Mouse (Mus musculus) stomach, embryonic 14.5 days (tissue): ENCODE results near the gene Snx27. TPM values are rescaled to one million over a fixed set of nuclear protein-coding genes. Genes with fewer than 3 reads are reported as not detected.
A peak's percentile ranks its signal among the peaks of the same experiment; 100 is the strongest.

Experiments used
- ATAC-seq: fragments of 200-750 bp; cut with Nextera tagmentation; 2 replicates; pipeline ENCODE4 v1.8.0; 2017; ENCODE audit warnings: low read depth, moderate TSS enrichment; ENCODE audit not compliant: insufficient number of reproducible peaks, insufficient read depth, low FRiP score
- H3K27ac ChIP-seq: fragments of 300-500 bp; sonication (generic); 2 replicates; pipeline ENCODE4 v1.5.1; 2014; ENCODE audit warnings: mild to moderate bottlenecking, low read length, moderate library complexity, mixed read lengths
- H3K27me3 ChIP-seq: fragments of 300-500 bp; sonication (generic); 2 replicates; pipeline ENCODE4 v1.6.1; 2014; ENCODE audit warnings: low read length, control low read depth, mixed read lengths; ENCODE audit not compliant: control insufficient read depth, insufficient read depth
- H3K36me3 ChIP-seq: fragments of 300-500 bp; sonication (generic); 2 replicates; pipeline ENCODE4 v1.6.1; 2014; ENCODE audit warnings: mild to moderate bottlenecking, control low read depth, low read length, moderate library complexity, mixed read lengths; ENCODE audit not compliant: control insufficient read depth, insufficient read depth
- H3K4me1 ChIP-seq: fragments of 300-500 bp; sonication (generic); 2 replicates; pipeline ENCODE4 v1.6.1; 2014; ENCODE audit warnings: low read length, control low read depth, mixed read lengths; ENCODE audit not compliant: control insufficient read depth, insufficient read depth
- H3K4me2 ChIP-seq: fragments of 300-500 bp; sonication (generic); replicated peaks from 2 replicates; pipeline ENCODE4 v1.6.1; 2014; ENCODE audit warnings: low read depth, low read length, control low read depth
- H3K4me3 ChIP-seq: fragments of 300-500 bp; sonication (generic); 2 replicates; pipeline ENCODE4 v1.5.1; 2014; ENCODE audit warnings: low read depth, low read length, control low read depth
- H3K9ac ChIP-seq: fragments of 300-500 bp; sonication (generic); replicated peaks from 2 replicates; pipeline ENCODE4 v1.6.1; 2014; ENCODE audit warnings: low read depth, mild to moderate bottlenecking, control low read depth, low read length, moderate library complexity, mixed read lengths
- H3K9me3 ChIP-seq: fragments of 300-500 bp; sonication (generic); 2 replicates; pipeline ENCODE4 v1.6.1; 2016; ENCODE audit warnings: low read depth, low read length, control low read depth; ENCODE audit not compliant: control insufficient read depth
- WGBS: fragments of 180-500 bp; shearing (Covaris S2); extraction: QIAGEN DNeasy Blood & Tissue Kit; methylation state at CpG from one replicate; pipeline ENCODE4 v1.1.7; 2014; 5-methylcytosine and 5-hydroxymethylcytosine counted together
- polyA plus RNA-seq: library from polyadenylated mRNA; unstranded; fragments of >200 nt; fragmentation: Nextera tagmentation; extraction: Ambion mirVana; gene quantifications from 2 replicates; pipeline ENCODE4 v1.2.1, GENCODE M21; 2014

Snx27 gene
- polyA plus RNA-seq, 1 experiment from 2014 or later: 35.1 TPM

- no peak overlapping the region for H3K9ac ChIP-seq
- H3K36me3 ChIP-seq: peaks cover 14% of the 10 kb centered on the region
- no peak overlapping the region for H3K4me3 ChIP-seq
- H3K4me1 ChIP-seq: no peaks in the 10 kb centered on the region
- 80% methylated on average over 4 of the region's 4 CpGs for WGBS
- no peak overlapping the region for H3K4me2 ChIP-seq
- ATAC-seq: no peak
- H3K27me3 ChIP-seq: no peaks in the 10 kb centered on the region
- H3K27ac ChIP-seq: no peak overlapping the region
- H3K9me3 ChIP-seq: no peaks in the 10 kb centered on the region
Measured at GRCm38 (mm10) chr3:94497162-94497561, 85.4 kb downstream of the Snx27 start.

DNA sequence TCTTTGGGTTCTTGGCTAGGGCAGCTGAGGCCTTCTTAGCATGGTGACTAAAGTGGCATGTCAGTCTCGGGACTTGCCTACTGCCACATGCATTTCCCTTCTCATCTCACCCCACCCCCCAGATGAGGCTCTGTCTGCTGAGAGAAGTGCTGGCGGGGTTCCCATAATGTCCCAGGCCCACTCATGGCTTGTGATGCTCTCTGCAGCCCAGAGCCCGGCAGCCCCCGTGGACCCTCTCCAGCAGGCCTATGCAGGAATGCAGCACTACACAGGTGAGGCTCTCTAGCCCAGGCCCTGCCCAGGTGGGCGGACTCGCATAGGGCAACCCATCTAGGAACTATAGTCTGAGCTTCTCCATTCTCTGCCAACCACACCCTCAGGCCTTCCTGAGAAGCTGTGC lies 94.9 kb downstream of the Snx27 start:
- no peaks in the 10 kb centered on the region for H3K36me3 ChIP-seq
- H3K4me2 ChIP-seq: no peak overlapping the region
- no peaks in the 10 kb centered on the region for H3K9me3 ChIP-seq
- 75% methylated on average over 6 of the region's 6 CpGs for WGBS
- no peak overlapping the region for H3K9ac ChIP-seq
- H3K27ac ChIP-seq: no peak overlapping the region
- no peak for ATAC-seq
- H3K4me3 ChIP-seq: no peak overlapping the region
- no peaks in the 10 kb centered on the region for H3K27me3 ChIP-seq
- H3K4me1 ChIP-seq: no peaks in the 10 kb centered on the region

DNA sequence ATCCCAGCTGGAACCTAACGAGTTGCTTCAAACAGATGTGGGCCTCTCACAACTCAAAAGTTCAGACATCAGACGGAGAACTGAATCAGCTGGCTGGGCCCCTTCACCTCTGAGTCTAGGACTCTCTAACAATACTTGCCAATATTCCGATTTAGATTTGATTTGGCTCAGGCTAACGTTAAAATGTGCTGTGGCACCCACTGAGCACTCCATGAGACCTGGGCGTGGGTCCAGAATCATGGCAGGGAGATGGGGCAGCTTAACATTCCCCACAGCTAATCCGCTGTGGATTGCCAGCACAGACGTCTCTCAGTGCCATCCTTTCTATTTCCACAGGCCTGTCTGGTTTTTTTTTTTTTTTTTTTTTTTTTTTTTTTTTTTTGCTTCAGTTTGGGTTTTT lies 96.6 kb downstream of the Snx27 start:
- Histone ChIP-seq H3K27me3 (no peaks in the 10 kb centered on the region), H3K27ac (no peak overlapping the region), H3K4me2 (no peak overlapping the region), H3K4me1 (no peaks in the 10 kb centered on the region), H3K9ac (no peak overlapping the region), H3K36me3 (no peaks in the 10 kb centered on the region), H3K4me3 (no peak overlapping the region), H3K9me3 (no peaks in the 10 kb centered on the region)
- ATAC-seq: no peak
- WGBS: 73% methylated on average over 7 of the region's 7 CpGs

- Histone ChIP-seq H3K4me2 (no peak overlapping the region), H3K4me1 (0 out of 2 replicates have a peak, but pooled peaks cover 5% of the 10 kb centered on the region), H3K27me3 (no peaks in the 10 kb centered on the region), H3K36me3 (no peaks in the 10 kb centered on the region), H3K9ac (no peak overlapping the region), H3K9me3 (no peaks in the 10 kb centered on the region), H3K27ac (no peak overlapping the region), H3K4me3 (no peak overlapping the region)
- WGBS: 21% methylated on average over 20 of the region's 20 CpGs
- peak; percentile 24; the same call in 1 of the 2 replicates for ATAC-seq
Measured at GRCm38 (mm10) chr3:94483790-94484439, 98.6 kb downstream of the Snx27 start.

DNA sequence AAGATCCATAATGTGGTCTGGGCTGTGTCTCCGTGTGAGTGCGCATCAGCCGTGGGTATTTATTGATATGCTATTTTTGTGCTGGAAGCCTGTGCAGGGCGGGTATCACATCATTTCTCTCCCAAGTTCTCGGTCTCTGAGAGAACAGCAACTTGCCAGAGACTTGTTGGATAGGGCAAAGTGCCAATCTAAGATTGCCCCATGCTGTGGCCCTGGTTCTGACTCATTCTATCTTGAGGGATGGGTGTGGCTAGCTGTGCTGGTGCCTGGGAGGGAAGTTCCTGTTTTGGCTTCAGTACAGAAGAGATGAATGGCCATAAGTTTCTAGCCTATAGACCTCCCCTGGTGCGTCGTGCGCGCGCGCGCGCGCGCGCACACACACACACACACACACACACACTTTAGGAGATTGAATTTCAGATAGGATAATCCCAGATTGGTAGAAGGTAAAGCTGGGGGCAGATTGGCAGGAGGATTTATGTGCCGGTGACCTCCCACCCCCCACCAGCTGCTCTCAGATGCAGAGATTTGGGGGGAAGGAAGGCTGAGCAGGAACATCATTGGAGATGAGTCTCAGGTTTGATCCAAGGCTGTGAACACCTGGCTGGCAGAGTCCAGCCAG lies 99.6 kb downstream of the Snx27 start:
- no peak for ATAC-seq
- H3K4me1 ChIP-seq: 0 out of 2 replicates have a peak, but pooled peaks cover 5% of the 10 kb centered on the region

GRCm38 (mm10) chr3:94481429-94481828 lies 101.1 kb downstream of the Snx27 start:
- no peaks in the 10 kb centered on the region for H3K9me3 ChIP-seq
- no peaks in the 10 kb centered on the region for H3K27me3 ChIP-seq
- no peaks in the 10 kb centered on the region for H3K36me3 ChIP-seq
- H3K4me2 ChIP-seq: no peak overlapping the region
- H3K4me1 ChIP-seq: 0 out of 2 replicates have a peak, but pooled peaks cover 5% of the 10 kb centered on the region
- H3K27ac ChIP-seq: no peak overlapping the region
- WGBS: 66% methylated on average over 4 of the region's 4 CpGs
- H3K4me3 ChIP-seq: no peak overlapping the region
- H3K9ac ChIP-seq: no peak overlapping the region
- no peak for ATAC-seq

More for the DNA sequence above, 99.6 kb downstream of the Snx27 start:
- no peak overlapping the region for H3K4me2 ChIP-seq
- H3K9me3 ChIP-seq: no peaks in the 10 kb centered on the region
- no peak overlapping the region for H3K4me3 ChIP-seq
- H3K27me3 ChIP-seq: no peaks in the 10 kb centered on the region
- no peaks in the 10 kb centered on the region for H3K36me3 ChIP-seq
- WGBS: 82% methylated on average over 17 of the region's 17 CpGs
- no peak overlapping the region for H3K9ac ChIP-seq
- no peak overlapping the region for H3K27ac ChIP-seq

- Histone ChIP-seq H3K36me3 (no peaks in the 10 kb centered on the region), H3K27me3 (no peaks in the 10 kb centered on the region), H3K4me1 (0 out of 2 replicates have a peak, but pooled peaks cover 5% of the 10 kb centered on the region), H3K4me3 (peak within 1 kb of the TSS; percentile 16; the same call in 1 of the 2 replicates), H3K27ac (no peak within 1 kb of the TSS), H3K4me2 (peak within 1 kb of the TSS; percentile 32), H3K9ac (no peak within 1 kb of the TSS), H3K9me3 (no peaks in the 10 kb centered on the region)
- no peak for ATAC-seq
- 7% methylated on average over 16 of the region's 16 CpGs for WGBS
Measured at GRCm38 (mm10) chr3:94480291-94480884, 102.1 kb downstream of the Snx27 start, which contains the start of gene Riiad1. Riiad1 (minus strand) TSS chr3:94480341.

DNA sequence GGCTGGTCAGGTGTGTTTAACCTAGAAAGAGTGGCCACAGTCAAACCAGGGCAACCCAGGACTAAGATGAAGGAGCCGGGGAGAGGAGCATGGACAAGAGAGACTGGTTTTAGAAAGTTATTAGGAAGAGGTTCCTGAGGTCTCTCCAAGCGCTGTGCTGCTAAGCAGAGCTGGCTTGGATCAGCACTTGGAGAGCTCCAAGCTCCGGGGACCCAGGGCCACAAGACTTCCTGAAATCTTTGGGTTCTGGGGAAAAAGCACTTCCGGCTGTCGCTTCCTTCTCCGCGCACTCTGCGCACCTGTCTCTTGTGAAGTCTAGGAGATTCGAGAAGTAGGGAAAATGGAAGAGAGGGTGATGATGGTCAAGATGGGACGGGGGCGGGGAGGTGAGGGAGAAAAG lies 103.0 kb downstream of the Snx27 start:
- Histone ChIP-seq H3K4me1 (0 out of 2 replicates have a peak, but pooled peaks cover 5% of the 10 kb centered on the region), H3K9me3 (no peaks in the 10 kb centered on the region), H3K9ac (no peak overlapping the region), H3K27me3 (no peaks in the 10 kb centered on the region), H3K27ac (no peak overlapping the region), H3K4me2 (peak overlapping the region; percentile 32), H3K4me3 (peak overlapping the region; percentile 16; the same call in 1 of the 2 replicates), H3K36me3 (no peaks in the 10 kb centered on the region)
- no peak for ATAC-seq
- WGBS: 2% methylated on average over 11 of the region's 11 CpGs
